Mouse (Mus musculus) embryonic facial prominence, embryonic 12.5 days (tissue): ENCODE data around the gene Vmp1. TPM values are rescaled to one million over a fixed set of nuclear protein-coding genes. Genes with fewer than 3 reads are reported as not detected.

Experiments used
- ATAC-seq: fragments of 200-750 bp; cut with Nextera tagmentation; 2 replicates; pipeline ENCODE4 v1.8.0; 2017; ENCODE audit not compliant: insufficient number of reproducible peaks, insufficient read depth, low FRiP score, low TSS enrichment
- H3K27ac ChIP-seq: fragments of 300-500 bp; sonication (generic); 2 replicates; pipeline ENCODE4 v1.5.1; 2016; ENCODE audit warnings: mild to moderate bottlenecking
- H3K27me3 ChIP-seq: fragments of 300-500 bp; sonication (generic); 2 replicates; pipeline ENCODE4 v1.6.1; 2016; ENCODE audit warnings: mild to moderate bottlenecking, moderate library complexity
- H3K36me3 ChIP-seq: fragments of 300-500 bp; sonication (generic); 2 replicates; pipeline ENCODE4 v1.6.1; 2016; ENCODE audit warnings: mild to moderate bottlenecking
- H3K4me1 ChIP-seq: fragments of 300-500 bp; sonication (generic); 2 replicates; pipeline ENCODE4 v1.6.1; 2016
- H3K4me2 ChIP-seq: fragments of 300-500 bp; sonication (generic); replicated peaks from 2 replicates; pipeline ENCODE4 v1.6.1; 2016; ENCODE audit warnings: mild to moderate bottlenecking, moderate library complexity
- H3K4me3 ChIP-seq: fragments of 300-500 bp; sonication (generic); 2 replicates; pipeline ENCODE4 v1.5.1; 2016; ENCODE audit warnings: mild to moderate bottlenecking
- H3K9ac ChIP-seq: fragments of 300-500 bp; sonication (generic); 2 replicates; pipeline ENCODE4 v1.6.1; 2016; ENCODE audit warnings: mild to moderate bottlenecking, moderate library complexity
- H3K9me3 ChIP-seq: fragments of 300-500 bp; sonication (generic); 2 replicates; pipeline ENCODE4 v1.6.1; 2016; ENCODE audit warnings: mild to moderate bottlenecking, moderate library complexity
- WGBS: fragments of 180-500 bp; shearing (Covaris S2); methylation state at CpG from one replicate; pipeline ENCODE4 v1.1.7; 2016; 5-methylcytosine and 5-hydroxymethylcytosine counted together
- polyA plus RNA-seq: library from polyadenylated mRNA; unstranded; fragments of >200 nt; fragmentation: Nextera tagmentation; extraction: Ambion mirVana; gene quantifications from 2 replicates; pipeline ENCODE4 v1.2.1, GENCODE M21; 2016

Gene Vmp1
- polyA plus RNA-seq, 1 experiment from 2014 or later: 84.7 TPM

DNA sequence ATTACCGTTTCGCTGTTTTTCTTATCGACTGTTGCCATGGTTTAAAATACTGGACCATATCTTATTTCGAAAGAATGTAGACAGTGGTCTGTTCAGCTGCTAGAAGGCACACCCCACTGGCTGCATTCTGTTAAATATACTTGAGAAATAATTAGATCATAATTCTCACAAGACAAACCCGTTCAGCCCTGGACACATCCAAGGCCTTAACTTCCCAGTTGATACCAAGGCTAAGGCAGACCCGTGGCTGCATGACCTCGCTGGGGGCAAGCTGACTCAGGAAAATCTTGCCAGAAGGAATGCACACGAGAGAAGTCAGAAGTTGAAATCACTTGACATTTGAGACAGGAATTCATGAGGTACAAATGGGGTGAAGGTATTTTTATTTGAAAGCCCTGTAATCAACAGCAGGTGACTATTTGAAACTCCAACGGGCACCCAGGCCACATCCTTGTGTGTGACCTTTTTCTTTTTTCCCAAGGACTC, 113.3 kb downstream of the Vmp1 start:
- peak; percentile 68; the same call in 1 of the 2 replicates for ATAC-seq
- H3K27ac ChIP-seq: peak overlapping the region; percentile 90

GRCm38 (mm10) chr11:86568425-86568824, 115.2 kb downstream of the Vmp1 start:
- 67% methylated on average over 3 of the region's 3 CpGs for WGBS
- Histone ChIP-seq H3K9me3 (no peaks in the 10 kb centered on the region), H3K36me3 (no peaks in the 10 kb centered on the region), H3K9ac (no peak overlapping the region), H3K4me2 (no peak overlapping the region), H3K4me1 (peaks cover 22% of the 10 kb centered on the region), H3K27ac (no peak overlapping the region), H3K27me3 (no peaks in the 10 kb centered on the region), H3K4me3 (no peak overlapping the region)
- no peak for ATAC-seq

More for the DNA sequence above, 113.3 kb downstream of the Vmp1 start:
- 15% methylated on average over 9 of the region's 9 CpGs for WGBS
- Histone ChIP-seq H3K4me3 (no peak overlapping the region), H3K27me3 (no peaks in the 10 kb centered on the region), H3K9me3 (no peaks in the 10 kb centered on the region), H3K36me3 (no peaks in the 10 kb centered on the region), H3K4me2 (peak overlapping the region; percentile 26), H3K9ac (no peak overlapping the region), H3K4me1 (peaks cover 22% of the 10 kb centered on the region)

DNA sequence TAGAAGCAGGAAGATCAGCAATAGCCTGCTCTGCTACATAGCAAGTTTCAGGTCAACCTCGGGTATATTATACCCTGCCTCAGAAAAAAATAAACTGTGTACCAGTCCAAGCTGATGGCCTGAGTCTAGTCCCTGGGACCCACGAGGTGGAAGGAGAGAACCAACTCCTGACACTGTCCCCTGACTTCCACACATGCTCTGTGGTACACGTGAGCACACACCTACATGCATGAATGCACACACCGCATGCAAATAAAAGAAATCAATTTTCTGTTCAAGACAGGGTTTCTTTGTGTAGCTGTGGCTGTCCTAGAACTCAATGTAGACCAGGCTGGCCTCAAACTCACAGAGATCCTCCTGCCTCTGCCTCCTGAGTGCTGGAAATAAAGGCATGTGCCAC, 125.4 kb downstream of the Vmp1 start:
- H3K36me3 ChIP-seq: peaks cover 27% of the 10 kb centered on the region; the same call in 1 of the 2 replicates

GRCm38 (mm10) chr11:86553525-86553924, 130.1 kb downstream of the Vmp1 start:
- Histone ChIP-seq H3K27ac (no peak overlapping the region), H3K4me1 (no peaks in the 10 kb centered on the region), H3K9ac (no peak overlapping the region), H3K9me3 (no peaks in the 10 kb centered on the region), H3K27me3 (no peaks in the 10 kb centered on the region), H3K4me2 (no peak overlapping the region), H3K4me3 (no peak overlapping the region), H3K36me3 (peaks cover 27% of the 10 kb centered on the region; the same call in 1 of the 2 replicates)
- WGBS: 87% methylated on average over 6 of the region's 6 CpGs
- no peak for ATAC-seq

More for the DNA sequence above, 125.4 kb downstream of the Vmp1 start:
- 85% methylated on average over 4 of the region's 4 CpGs for WGBS
- Histone ChIP-seq H3K27ac (no peak overlapping the region), H3K4me2 (no peak overlapping the region), H3K27me3 (no peaks in the 10 kb centered on the region), H3K4me3 (no peak overlapping the region), H3K9ac (no peak overlapping the region), H3K4me1 (no peaks in the 10 kb centered on the region), H3K9me3 (no peaks in the 10 kb centered on the region)
- no peak for ATAC-seq

- peaks cover 14% of the 10 kb centered on the region for H3K4me1 ChIP-seq
- 87% methylated on average over 1 of the region's 1 CpGs for WGBS
- no peak overlapping the region for H3K4me3 ChIP-seq
- H3K27me3 ChIP-seq: no peaks in the 10 kb centered on the region
- ATAC-seq: no peak
- H3K36me3 ChIP-seq: peaks cover 11% of the 10 kb centered on the region; the same call in 1 of the 2 replicates
- no peaks in the 10 kb centered on the region for H3K9me3 ChIP-seq
- H3K9ac ChIP-seq: no peak overlapping the region
- H3K27ac ChIP-seq: no peak overlapping the region
- H3K4me2 ChIP-seq: no peak overlapping the region
Observed at GRCm38 (mm10) chr11:86547412-86547811, 136.2 kb downstream of the Vmp1 start.

DNA sequence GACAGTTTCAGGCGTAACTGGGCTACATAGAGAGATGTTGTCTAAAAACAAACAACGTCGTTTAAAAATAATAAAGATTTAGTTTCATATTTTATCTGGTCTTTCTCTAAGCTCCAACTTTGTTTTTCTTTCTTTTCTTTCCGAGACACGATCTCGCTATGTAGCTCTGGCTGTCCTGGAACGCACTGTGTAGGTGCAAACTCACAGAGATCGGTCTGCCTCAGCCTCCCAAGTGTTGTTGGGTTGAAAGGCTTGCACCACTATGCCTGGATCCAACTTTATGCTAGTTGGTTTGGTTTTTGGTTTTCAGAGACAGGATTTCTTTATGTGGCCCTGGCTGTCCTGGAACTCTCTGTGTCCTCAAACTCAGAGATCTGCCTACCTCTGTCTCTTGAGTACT, 138.1 kb downstream of the Vmp1 start:
- peaks cover 11% of the 10 kb centered on the region; the same call in 1 of the 2 replicates for H3K36me3 ChIP-seq
- H3K27ac ChIP-seq: no peak overlapping the region
- H3K4me2 ChIP-seq: peak overlapping the region; percentile 83
- peaks cover 20% of the 10 kb centered on the region for H3K4me1 ChIP-seq
- no peak for ATAC-seq
- peak overlapping the region; percentile 99 for H3K4me3 ChIP-seq
- H3K9me3 ChIP-seq: no peaks in the 10 kb centered on the region
- 72% methylated on average over 8 of the region's 8 CpGs for WGBS
- no peaks in the 10 kb centered on the region for H3K27me3 ChIP-seq
- peak overlapping the region; percentile 98; the same call in 1 of the 2 replicates for H3K9ac ChIP-seq

DNA sequence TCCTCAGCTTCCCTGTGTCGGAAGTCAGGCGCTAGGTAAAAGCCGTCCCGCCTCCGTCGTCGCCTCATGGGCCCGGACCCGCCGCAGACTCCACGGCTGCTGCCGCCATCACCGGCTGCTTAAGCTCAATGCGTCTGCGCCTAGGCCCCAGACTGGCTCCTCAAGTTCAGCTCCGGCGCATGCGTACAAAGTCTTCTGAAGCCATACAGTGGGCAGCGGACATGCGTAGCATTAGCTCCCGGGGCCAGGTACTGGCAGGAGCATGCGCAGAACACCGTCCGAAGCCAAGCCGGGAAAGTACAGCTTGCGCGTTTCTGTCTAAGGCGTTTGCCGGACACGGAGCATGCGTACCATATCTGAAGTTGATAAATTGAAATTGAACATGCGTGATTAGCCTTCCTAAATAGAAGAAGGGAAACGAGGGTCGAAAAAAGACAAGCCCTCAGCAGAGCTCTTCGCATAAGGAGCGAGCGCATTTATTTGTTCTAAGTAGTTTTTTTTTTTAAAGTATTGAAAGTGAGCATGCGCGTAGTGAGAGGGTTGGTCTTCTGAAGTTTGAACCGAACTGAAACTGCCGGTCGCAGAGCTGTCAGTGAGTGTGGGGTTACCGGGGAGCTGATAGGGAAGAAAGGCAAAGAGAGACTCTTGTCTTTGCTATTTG, 138.9 kb downstream of the Vmp1 start, which contains the start of the genes Rps6kb1 and Tubd1:
Gene Rps6kb1, minus strand, starts transcription at position 167 of the 661 bp plus-strand sequence.
Gene Tubd1, plus strand, starts transcription at position 353 of the 661 bp plus-strand sequence.
- H3K4me3 ChIP-seq: peak within 1 kb of the TSS; percentile 99
- no peaks in the 10 kb centered on the region for H3K27me3 ChIP-seq
- peak within 1 kb of the TSS; percentile 83 for H3K4me2 ChIP-seq
- H3K4me1 ChIP-seq: peaks cover 20% of the 10 kb centered on the region
- ATAC-seq: peak; percentile 94
- under 1% methylated on average over 43 of the region's 43 CpGs for WGBS
- no peaks in the 10 kb centered on the region for H3K9me3 ChIP-seq
- peak within 1 kb of the TSS; percentile 83 for H3K27ac ChIP-seq
- 0 out of 2 replicates have a peak, but pooled peaks cover 5% of the 10 kb centered on the region for H3K36me3 ChIP-seq
- peak within 1 kb of the TSS; percentile 98 for H3K9ac ChIP-seq

GRCm38 (mm10) chr11:86543960-86544638, 139.5 kb downstream of the Vmp1 start:
- ATAC-seq: peak; percentile 36; the same call in 1 of the 2 replicates
- peak overlapping the region; percentile 98 for H3K9ac ChIP-seq
- WGBS: under 1% methylated on average over 49 of the region's 50 CpGs
- H3K27me3 ChIP-seq: no peaks in the 10 kb centered on the region
- 0 out of 2 replicates have a peak, but pooled peaks cover 2% of the 10 kb centered on the region for H3K36me3 ChIP-seq
- H3K9me3 ChIP-seq: no peaks in the 10 kb centered on the region
- H3K4me1 ChIP-seq: peaks cover 20% of the 10 kb centered on the region
- peak overlapping the region; percentile 83 for H3K4me2 ChIP-seq
- peak overlapping the region; percentile 99 for H3K4me3 ChIP-seq
- peak overlapping the region; percentile 83 for H3K27ac ChIP-seq

- Histone ChIP-seq H3K9me3 (no peaks in the 10 kb centered on the region), H3K4me1 (peaks cover 20% of the 10 kb centered on the region), H3K36me3 (0 out of 2 replicates have a peak, but pooled peaks cover 2% of the 10 kb centered on the region), H3K27me3 (no peaks in the 10 kb centered on the region), H3K4me2 (peak overlapping the region; percentile 83), H3K27ac (no peak overlapping the region), H3K4me3 (no peak overlapping the region), H3K9ac (no peak overlapping the region)
- 40% methylated on average over 1 of the region's 1 CpGs for WGBS
- ATAC-seq: no peak
Observed at GRCm38 (mm10) chr11:86542851-86543250, 140.8 kb downstream of the Vmp1 start.

DNA sequence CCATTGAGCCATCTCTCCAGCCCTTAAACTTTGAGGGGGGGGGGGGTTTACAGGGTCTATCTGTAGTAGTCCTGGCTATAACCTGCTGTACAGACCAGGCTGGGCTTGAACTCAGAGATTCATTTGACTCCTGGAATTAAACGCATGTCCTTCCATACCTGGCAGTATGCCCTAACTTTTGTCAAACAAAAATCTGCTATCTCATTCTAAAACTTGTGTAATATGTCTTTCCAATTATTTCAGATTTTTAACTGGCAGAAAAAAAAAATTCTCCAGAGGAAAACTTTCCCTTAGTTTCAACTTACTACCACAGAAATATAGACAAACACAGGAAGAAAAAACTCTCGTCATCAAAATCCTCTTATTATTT, 143.2 kb downstream of the Vmp1 start:
- no peak overlapping the region for H3K4me3 ChIP-seq
- no peak overlapping the region for H3K9ac ChIP-seq
- H3K4me2 ChIP-seq: no peak overlapping the region
- H3K27ac ChIP-seq: no peak overlapping the region
- WGBS: 98% methylated on average over 2 of the region's 2 CpGs
- no peak for ATAC-seq
- H3K9me3 ChIP-seq: no peaks in the 10 kb centered on the region
- no peaks in the 10 kb centered on the region for H3K27me3 ChIP-seq
- 0 out of 2 replicates have a peak, but pooled peaks cover 4% of the 10 kb centered on the region for H3K36me3 ChIP-seq
- peaks cover 16% of the 10 kb centered on the region for H3K4me1 ChIP-seq

- WGBS: 88% methylated on average over 6 of the region's 6 CpGs
- no peaks in the 10 kb centered on the region for H3K9me3 ChIP-seq
- no peak overlapping the region for H3K4me2 ChIP-seq
- H3K9ac ChIP-seq: no peak overlapping the region
- no peak for ATAC-seq
- H3K36me3 ChIP-seq: 0 out of 2 replicates have a peak, but pooled peaks cover 4% of the 10 kb centered on the region
- no peak overlapping the region for H3K4me3 ChIP-seq
- H3K27me3 ChIP-seq: no peaks in the 10 kb centered on the region
- H3K4me1 ChIP-seq: peaks cover 14% of the 10 kb centered on the region
- no peak overlapping the region for H3K27ac ChIP-seq
Observed at GRCm38 (mm10) chr11:86539716-86540475, 143.7 kb downstream of the Vmp1 start.
